Mouse (Mus musculus) erythroblast, embryonic 14.5 days (primary cell): Measurements from ENCODE around the gene Map3k12.

ENCODE experiments used
- GATA1 ChIP-seq: IDR thresholded peaks from 2 replicates; pipeline ENCODE4 v1.6.1; 2012; ENCODE audit warnings: low read length, inconsistent platforms, mixed read lengths
- TAL1 ChIP-seq: IDR thresholded peaks from 3 replicates; pipeline ENCODE4 v1.6.1; 2012; ENCODE audit warnings: low read length, inconsistent platforms, mixed read lengths

- TF ChIP-seq TAL1 (no peak), GATA1 (no peak)
Observed at GRCm38 (mm10) chr15:102524892-102525485, 8.1 kb upstream of the Map3k12 start, which contains the start of gene Npff.
